ENCODE assay signal across 12 mouse cellular contexts in genomic region chr8:91625686-91626558, GRCm38 (mm10).
DNase-seq lines count a peak whose midpoint lies in the region; ATAC-seq lines count a peak whose summit lies in the region.
"Had no signal": no experiment of that assay in that cellular context is flagged by ENCODE, and none has a peak within 500 bp of the region (broad histone marks: within the 10 kb centered on the region; RNA-seq: fewer than 3 reads in every experiment).

No protein-coding gene starts in this region.

- no peaks in the 10 kb centered on the region for H3K36me3 ChIP-seq in heart, embryonic 12.5 days
- H3K36me3 ChIP-seq: embryonic facial prominence, embryonic 12.5 days had no signal

- H3K4me2 ChIP-seq in heart, embryonic 12.5 days: peak overlapping the region; percentile 52
- H3K4me2 ChIP-seq: embryonic facial prominence, embryonic 12.5 days had no signal

- H3K4me1 ChIP-seq in heart, embryonic 12.5 days (replicated peaks): peaks cover 32% of the 10 kb centered on the region

- no peaks in the 10 kb centered on the region for H3K27me3 ChIP-seq in heart, embryonic 12.5 days (replicated peaks)

- no peak for DNase-seq in heart, adult 18-20 months
- peak; percentile 47 to 49 for DNase-seq in right cerebral cortex, postnatal 10 days (ENCODE audit: low spot score in 2 of 2)
- DNase-seq in right cerebral cortex, postnatal 4 days: no peak
- DNase-seq in layer of hippocampus, postnatal 10 days (ENCODE audit: low spot score in 2 of 2): peak; percentile 28 to 57
- no peak for DNase-seq in gastrocnemius, adult 18-20 months (ENCODE audit: low spot score)
- no peak for DNase-seq in gastrocnemius, postnatal 10 days
- DNase-seq in spleen, postnatal 4 days (ENCODE audit: low spot score in 2 of 2): no peak
- DNase-seq: gastrocnemius, postnatal 25 days; kidney, adult 9 months had no signal

- H3K4me3 ChIP-seq in heart, embryonic 12.5 days: peak overlapping the region; percentile 6; the same call in 1 of the 2 replicates
- H3K4me3 ChIP-seq: embryonic facial prominence, embryonic 12.5 days had no signal

- 0 out of 2 replicates have a peak overlapping the region, but pooled peaks have one; percentile 21 for H3K9ac ChIP-seq in heart, embryonic 12.5 days
- H3K9ac ChIP-seq: embryonic facial prominence, embryonic 12.5 days had no signal

- ATAC-seq in heart, embryonic 12.5 days (ENCODE audit: insufficient number of reproducible peaks, low FRiP score): no peak
- ATAC-seq: CD4-positive, CD25-positive, alpha-beta regulatory T cell, adult 4 months had no signal

- H3K27ac ChIP-seq in heart, embryonic 12.5 days (ENCODE audit: poor library complexity, severe bottlenecking): no peak overlapping the region
- H3K27ac ChIP-seq: embryonic facial prominence, embryonic 12.5 days had no signal

- no peaks in the 10 kb centered on the region for H3K9me3 ChIP-seq in heart, embryonic 12.5 days (replicated peaks)
- H3K9me3 ChIP-seq: embryonic facial prominence, embryonic 12.5 days had no signal

- WGBS in heart, embryonic 12.5 days: 19% methylated on average over 18 of the region's 18 CpGs

Comparison
In these comparisons a context has a peak if more than half of its experiments do, and no peak if none do; other contexts are left out.
1. DNase-seq: peak in right cerebral cortex, postnatal 10 days (2 of 2) and layer of hippocampus, postnatal 10 days (2 of 2); none in heart, adult 18-20 months (0 of 2), right cerebral cortex, postnatal 4 days (single experiment), gastrocnemius, adult 18-20 months (single experiment), gastrocnemius, postnatal 10 days (single experiment) and spleen, postnatal 4 days (0 of 2).